Mouse (Mus musculus): ENCODE results near the gene Hip1. TPM values are rescaled to one million over a fixed set of nuclear protein-coding genes. Genes with fewer than 3 reads are reported as not detected.
"Not testable (repeated sequence)": the region's sequence is repeated elsewhere in the genome, so short reads cannot be mapped to it uniquely, and the experiment has no call there.

Gene Hip1
- total RNA-seq, 2 experiments from 2014 or later: 125 to 128 TPM

DNA sequence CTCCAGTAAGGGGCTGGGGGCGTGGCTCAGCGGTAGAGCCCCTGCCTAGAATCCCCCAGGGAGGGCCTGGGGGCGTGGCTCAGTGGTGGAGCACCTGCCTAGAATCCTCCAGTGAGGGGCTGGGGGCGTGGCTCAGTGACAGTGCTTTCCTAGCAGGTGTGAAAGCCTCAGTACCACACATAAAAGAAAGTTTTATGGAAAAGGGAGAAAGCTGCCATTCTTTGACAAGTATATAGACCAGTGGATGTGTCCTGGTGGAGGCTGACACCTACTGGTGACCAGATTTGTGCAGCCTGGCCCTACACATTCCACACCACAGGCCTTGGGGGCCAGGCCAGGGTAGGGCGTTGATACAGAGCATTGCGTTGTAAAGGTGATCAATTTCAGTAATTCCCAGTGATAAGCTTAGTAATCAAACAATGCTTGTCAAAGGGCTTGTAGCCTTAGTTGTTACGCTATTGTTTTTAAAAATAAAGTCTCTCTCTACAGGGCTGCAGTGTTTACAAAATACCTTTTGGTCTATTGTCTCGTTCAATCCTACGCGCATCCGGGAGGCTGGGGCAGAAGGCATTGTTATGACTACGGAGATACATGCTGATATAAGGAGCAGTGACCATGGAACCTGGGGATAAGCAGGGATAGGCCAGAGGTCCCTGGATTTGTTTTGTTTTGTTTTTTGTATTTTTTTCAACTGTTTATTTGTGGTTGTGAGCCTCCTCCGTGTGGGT lies 50.6 kb downstream of the Hip1 start:
- peak in 1 of 2 experiments; percentile 36 for DNase-seq (ENCODE audit: low spot score in 2 of 2)

- no peak for DNase-seq (ENCODE audit: low spot score in 2 of 2)
These were observed 51.8 kb downstream of the Hip1 start for GRCm38 (mm10) chr5:135493095-135493494.

- DNase-seq (ENCODE audit: low spot score in 2 of 2): no peak
These were observed 52.8 kb downstream of the Hip1 start for GRCm38 (mm10) chr5:135492126-135492525.

GRCm38 (mm10) chr5:135489695-135490294 lies 55.1 kb downstream of the Hip1 start:
- DNase-seq (ENCODE audit: low spot score in 2 of 2): no peak

GRCm38 (mm10) chr5:135488881-135489694 lies 55.8 kb downstream of the Hip1 start:
- DNase-seq (ENCODE audit: low spot score in 2 of 2): peak; percentile 62 to 82

DNA sequence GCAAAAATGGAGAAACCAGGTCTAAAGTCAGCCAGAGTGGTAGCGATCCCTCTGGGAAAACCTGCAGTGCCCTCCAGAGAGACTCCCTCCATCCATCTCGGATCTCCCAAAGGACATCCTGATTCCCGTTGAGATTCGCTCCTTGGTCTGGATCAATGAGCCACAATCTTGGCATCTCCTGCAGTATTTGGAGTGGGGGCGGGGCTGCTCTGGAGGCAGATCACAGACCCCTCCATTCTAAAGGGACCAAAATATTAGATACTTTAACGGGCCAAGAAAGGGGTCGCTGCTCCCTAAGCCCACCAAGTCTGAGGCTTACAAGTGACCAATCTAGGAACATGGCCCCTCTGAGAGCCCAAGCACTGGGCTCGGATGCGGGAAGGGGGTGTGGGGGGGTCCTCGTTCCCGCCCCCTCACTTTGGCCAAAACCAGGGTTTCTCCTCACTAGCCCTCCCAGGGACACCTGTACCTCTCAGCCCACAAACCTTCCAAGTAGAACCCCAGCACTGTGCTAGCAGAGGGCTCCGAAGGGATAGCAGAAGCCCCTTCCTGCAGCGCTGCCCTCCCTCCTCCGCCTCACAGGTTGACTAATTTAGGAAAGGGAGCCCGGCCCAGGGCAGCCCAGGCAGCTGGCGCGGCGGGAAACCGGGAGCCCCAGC lies 56.6 kb downstream of the Hip1 start:
- DNase-seq (ENCODE audit: low spot score in 2 of 2): no peak

GRCm38 (mm10) chr5:135485289-135485688 lies 59.6 kb downstream of the Hip1 start:
- no peak for DNase-seq (ENCODE audit: low spot score in 2 of 2)

DNA sequence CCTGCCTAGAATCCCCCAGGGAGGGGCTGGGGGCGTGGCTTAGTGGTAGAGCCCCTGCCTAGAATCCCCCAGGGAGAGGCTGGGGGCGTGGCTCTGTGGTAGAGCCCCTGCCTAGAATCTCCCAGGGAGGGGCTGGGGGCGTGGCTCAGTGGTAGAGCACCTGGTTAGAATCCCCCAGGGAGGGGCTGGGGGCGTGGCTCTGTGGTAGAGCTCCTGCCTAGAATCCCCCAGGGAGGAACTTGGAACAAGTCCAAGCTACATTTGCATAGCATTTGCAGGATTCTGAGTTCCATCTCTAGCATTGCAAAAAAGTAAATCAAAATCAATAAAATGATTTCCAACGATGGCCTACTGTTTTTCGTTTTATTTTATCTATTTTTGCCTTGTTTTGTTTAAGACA lies 61.1 kb downstream of the Hip1 start:
- DNase-seq (ENCODE audit: low spot score in 2 of 2): not testable (repeated sequence)

DNA sequence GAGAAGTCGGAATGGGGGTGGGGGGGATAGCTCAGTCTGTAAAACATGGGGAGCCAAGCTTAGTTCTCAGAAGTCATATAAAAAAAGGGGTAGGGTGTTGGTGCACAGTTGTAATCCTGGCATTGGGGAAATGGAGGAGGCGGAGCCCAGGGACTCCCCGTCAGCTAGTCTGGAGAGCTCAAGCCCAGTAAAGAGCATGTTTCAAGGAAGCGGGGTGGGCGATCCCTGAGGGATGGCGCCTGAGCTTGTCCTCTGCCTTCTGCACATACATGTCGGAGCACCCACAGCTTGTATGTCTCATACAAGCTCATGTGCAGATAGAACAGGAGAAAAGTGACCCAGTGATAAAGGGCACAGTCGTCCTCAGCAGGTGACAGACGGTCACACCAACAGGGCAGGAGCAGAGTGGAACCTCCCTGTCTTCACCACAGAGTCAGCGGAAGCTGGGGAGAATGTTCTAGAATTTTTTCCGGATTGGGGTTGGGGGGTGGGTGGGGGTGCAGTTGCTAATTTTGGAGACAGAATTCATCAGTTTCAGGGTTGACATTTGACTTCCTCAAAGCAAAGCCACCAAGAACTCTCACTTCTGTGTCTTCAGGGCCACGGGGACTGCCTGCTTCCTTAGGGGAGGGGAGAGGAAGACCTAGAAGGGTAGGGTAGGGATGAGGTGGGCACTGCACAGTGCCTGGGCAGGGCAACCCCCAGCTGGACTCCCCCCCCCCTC lies 65.9 kb downstream of the Hip1 start:
- DNase-seq (ENCODE audit: low spot score in 2 of 2): no peak

GRCm38 (mm10) chr5:135476199-135476598 lies 68.7 kb downstream of the Hip1 start:
- no peak for DNase-seq (ENCODE audit: low spot score in 2 of 2)

GRCm38 (mm10) chr5:135472405-135472804 lies 72.5 kb downstream of the Hip1 start:
- no peak for DNase-seq (ENCODE audit: low spot score in 2 of 2)

DNA sequence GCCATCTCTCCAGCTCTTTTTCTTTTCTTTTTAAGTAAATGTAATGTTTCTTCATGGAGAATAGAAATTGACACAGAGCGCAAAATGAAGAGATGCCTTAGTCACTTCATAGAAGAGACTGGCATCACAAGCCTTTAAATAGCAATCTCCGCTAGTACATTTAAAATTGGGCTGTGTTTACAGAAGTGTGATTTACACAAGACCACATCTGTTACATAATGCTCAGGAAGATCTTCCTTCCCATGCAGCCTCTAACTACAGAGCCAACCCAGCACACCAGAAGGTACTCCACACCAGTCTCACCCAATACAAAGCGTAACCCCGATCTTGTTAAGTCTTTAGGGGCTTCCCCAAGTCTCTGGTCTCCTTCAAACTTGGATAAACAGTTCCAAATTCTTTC lies 73.2 kb downstream of the Hip1 start:
- no peak for DNase-seq (ENCODE audit: low spot score in 2 of 2)

DNA sequence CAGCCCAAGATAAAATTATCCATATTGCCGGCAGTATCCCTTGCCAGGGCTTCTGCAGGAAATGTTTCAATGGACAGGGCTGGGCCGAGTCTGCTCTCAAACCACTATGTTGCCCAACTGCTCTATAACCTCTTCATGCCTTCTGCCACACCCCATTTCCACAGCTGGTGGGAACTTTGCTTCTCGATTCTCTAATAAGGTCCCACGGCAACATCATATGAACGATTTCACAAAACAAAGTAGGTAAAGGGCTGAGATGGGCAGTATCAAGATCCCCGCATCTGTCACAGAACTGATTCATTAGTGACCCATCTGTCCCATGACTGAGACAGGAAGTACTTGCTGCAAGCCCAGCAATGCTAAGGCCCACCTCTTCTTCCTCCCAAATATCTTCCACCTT lies 76.6 kb downstream of the Hip1 start:
- no peak for DNase-seq (ENCODE audit: low spot score in 2 of 2)

- peak in 1 of 2 experiments; percentile 41 for DNase-seq (ENCODE audit: low spot score in 2 of 2)
These were observed 79.1 kb downstream of the Hip1 start for GRCm38 (mm10) chr5:135465833-135466291.

DNA sequence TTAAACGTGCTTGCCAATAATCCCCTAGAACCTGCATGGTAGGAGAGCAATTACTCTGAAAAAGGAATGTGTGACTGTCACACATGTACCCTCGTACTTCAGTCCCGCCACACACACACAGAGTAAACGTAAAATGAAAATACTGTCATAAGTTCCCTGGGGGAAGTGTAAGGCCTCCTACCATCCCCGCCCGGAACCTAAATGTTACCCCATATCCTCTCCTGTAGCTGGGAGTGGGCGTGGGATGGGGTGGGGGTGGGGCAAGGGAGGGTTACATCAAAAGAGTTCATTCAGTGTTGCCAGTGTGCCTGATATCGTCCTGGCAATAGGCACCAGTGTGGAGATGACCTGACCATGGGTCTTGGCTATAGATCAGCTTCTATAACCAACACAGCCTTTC lies 81.5 kb downstream of the Hip1 start:
- no peak for DNase-seq (ENCODE audit: low spot score in 2 of 2)

DNA sequence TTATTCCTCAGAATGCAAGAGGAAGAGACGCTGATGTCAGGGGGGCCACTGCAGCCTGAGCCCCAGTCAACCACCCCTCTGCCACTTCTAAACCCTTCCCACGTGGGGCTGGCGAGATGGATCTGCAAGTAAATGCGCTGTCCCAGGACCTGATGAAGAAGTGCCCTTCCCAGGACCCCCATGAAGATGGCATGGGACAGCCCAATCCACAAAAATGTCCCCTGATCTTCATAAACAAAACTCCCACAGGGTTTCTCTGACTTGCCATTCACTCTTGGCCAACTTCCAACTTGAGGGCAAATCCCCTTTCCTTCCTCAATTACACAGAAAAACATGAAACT lies 84.1 kb downstream of the Hip1 start:
- DNase-seq (ENCODE audit: low spot score in 2 of 2): no peak

DNA sequence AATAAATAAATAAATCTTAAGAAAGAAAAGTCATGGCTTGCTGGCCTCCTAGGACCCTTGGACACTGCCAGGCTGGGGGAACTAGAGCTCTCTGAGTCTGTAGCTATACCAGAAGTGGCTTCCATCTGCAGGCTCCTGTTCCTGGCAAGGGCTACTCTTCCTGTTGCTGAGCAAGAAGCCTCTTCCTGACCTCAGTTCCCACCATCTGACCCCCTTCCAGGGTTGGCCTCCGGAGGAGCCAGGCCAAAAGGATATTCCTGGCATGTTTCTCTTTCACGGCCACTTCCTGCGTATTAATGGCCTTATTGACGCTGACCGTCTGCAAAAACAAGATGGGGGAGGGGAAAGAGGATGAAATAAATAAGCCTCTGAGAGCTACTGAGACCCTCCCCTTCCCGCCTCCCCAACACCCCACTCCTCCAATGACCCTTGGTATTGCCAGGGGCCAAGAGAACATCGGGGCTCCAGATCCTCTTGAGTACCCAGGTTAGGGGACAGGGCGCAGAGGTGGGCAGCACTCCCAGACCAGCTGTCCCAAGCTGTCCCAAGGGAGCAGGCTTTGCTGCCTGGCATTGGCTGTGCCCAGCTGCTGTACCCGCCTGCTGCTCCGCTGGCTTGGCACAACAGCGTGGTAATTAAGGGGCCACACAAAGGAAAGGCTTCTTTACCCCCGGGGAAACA lies 84.6 kb downstream of the Hip1 start:
- DNase-seq (ENCODE audit: low spot score in 2 of 2): peak; percentile 41 to 73

GRCm38 (mm10) chr5:135459486-135459885 lies 85.4 kb downstream of the Hip1 start:
- DNase-seq (ENCODE audit: low spot score in 2 of 2): no peak

DNA sequence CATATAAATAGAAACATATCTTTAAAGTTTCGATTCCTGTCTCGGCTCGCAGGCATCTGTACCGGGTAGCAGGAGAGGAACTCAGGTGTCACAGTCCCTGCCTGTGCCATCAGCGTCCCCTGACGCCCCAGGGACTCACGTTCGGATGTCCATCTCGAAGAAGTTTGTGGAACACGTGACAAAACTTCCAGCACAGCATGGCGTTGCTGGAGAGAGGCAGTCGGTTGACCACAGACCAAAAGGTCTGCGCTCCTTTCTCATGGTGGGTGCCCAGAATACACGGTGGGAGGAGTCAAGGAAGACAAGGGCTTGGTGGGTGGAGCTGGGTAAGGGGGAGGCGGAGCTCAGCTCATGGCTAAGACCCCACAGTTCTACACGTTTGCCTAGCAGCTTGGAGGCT lies 87.0 kb downstream of the Hip1 start:
- no peak for DNase-seq (ENCODE audit: low spot score in 2 of 2)

- no peak for DNase-seq (ENCODE audit: low spot score in 2 of 2)
These were observed 88.4 kb downstream of the Hip1 start for GRCm38 (mm10) chr5:135456515-135456914.
